8 mouse cellular contexts compared by ENCODE assay signal in the genomic region with DNA sequence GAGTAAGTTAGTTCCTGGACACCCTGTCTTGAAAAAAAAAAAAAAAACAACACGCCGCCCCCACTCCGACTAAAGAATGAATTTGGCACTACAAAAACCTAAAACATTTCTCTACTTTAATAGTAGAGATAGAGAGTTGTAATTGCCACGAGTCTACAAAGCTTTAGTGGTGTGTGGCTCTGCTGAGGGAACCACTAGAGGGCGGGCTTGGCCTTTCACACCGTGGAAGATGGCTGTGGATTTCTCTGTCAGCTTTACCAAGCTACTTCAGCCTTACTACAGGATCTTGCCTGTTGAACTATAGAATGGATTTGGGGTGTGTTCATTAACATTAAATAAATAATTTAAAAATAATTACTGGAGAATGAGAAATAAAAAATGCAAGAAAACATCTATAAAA. TPM values are rescaled to one million over a fixed set of nuclear protein-coding genes. Genes with fewer than 3 reads are reported as not detected.
DNase-seq lines count a peak whose midpoint lies in the region; ATAC-seq lines count a peak whose summit lies in the region.

No protein-coding gene starts in this region.

- peak; percentile 95 for ATAC-seq in neutrophil, adult 5-6 weeks (ENCODE audit: extremely low read depth, insufficient number of reproducible peaks, low FRiP score, poor library complexity, severe bottlenecking)

- WGBS in large intestine, adult 2 months = 8% methylated on average over 6 of the region's 6 CpGs

- intact Hi-C loops in heart, postnatal 10 days (cut with DNase I) = loop anchor here (1.0 kb wide), 1 partner anchor 49 kb away; no protein-coding TSS in a partner anchor

- DNase-seq in CD8-positive naive resting alpha-beta T cell, adult 2 months (ENCODE audit: low read depth in 2 of 2, low spot score in 2 of 2) = peak; percentile 66 to 79
- DNase-seq in brain, embryonic 18.5 days (ENCODE audit: low read depth, low spot score) = peak; percentile 55
- peak; percentile 46 for DNase-seq in fibroblast of lung, adult 2 months (ENCODE audit: low read depth)
- DNase-seq in heart, postnatal 10 days = peak; percentile 88 to 91
- DNase-seq in large intestine, adult 2 months (ENCODE audit: low read depth, low spot score) = peak; percentile 53
- peak; percentile 76 to 80 for DNase-seq in lung, adult 18-20 months
- DNase-seq in thymus, adult 18-20 months = peak; percentile 30 to 40

RNA-seq across cellular contexts. Expression of gene Cfl2, which starts 32.1 kb away (rescaled TPM):
- 100 to 1,000 TPM; 412 to 465 TPM for total RNA-seq in heart, postnatal 10 days (2021)
- polyA plus RNA-seq in large intestine, adult 2 months (2012; rRNA removed) = 13.0 and 21.7 TPM in 2 replicates
- 25.7 and 33.4 TPM in 2 replicates for total RNA-seq in neutrophil, adult 5-6 weeks (2017)

RNA-seq across cellular contexts. Expression of gene Snx6, which starts 35.1 kb away (rescaled TPM):
- 10 to 100 TPM; 49.7 to 52.9 TPM for total RNA-seq in heart, postnatal 10 days (2021)
- polyA plus RNA-seq in large intestine, adult 2 months (2012; rRNA removed) = 20.7 and 26.0 TPM in 2 replicates
- total RNA-seq in neutrophil, adult 5-6 weeks (2017) = 81.8 and 85.9 TPM in 2 replicates

Comparison
In these comparisons a context has a peak if more than half of its experiments do, and no peak if none do; other contexts are left out.
1. Peak in every context shown above with its lines: DNase-seq and ATAC-seq.
2. DNase-seq: peak in every context shown above with its lines; median percentile 90 in heart, postnatal 10 days; 78 in lung, adult 18-20 months; 72 in CD8-positive naive resting alpha-beta T cell, adult 2 months; 55 in brain, embryonic 18.5 days; 53 in large intestine, adult 2 months; 46 in fibroblast of lung, adult 2 months; 35 in thymus, adult 18-20 months.
3. RNA of gene Cfl2, which starts 32.1 kb away (total RNA-seq): 412 to 465 TPM in heart, postnatal 10 days; 25.7 to 33.4 TPM in neutrophil, adult 5-6 weeks; every median in the first group is over 10 times any median in the second.